Mouse (Mus musculus): Measurements from ENCODE around the gene Opn1mw.
A peak's percentile ranks its signal among the peaks of the same experiment; 100 is the strongest.
"Not testable (repeated sequence)": the region's sequence is repeated elsewhere in the genome, so short reads cannot be mapped to it uniquely, and the experiment has no call there.

Opn1mw gene

DNA sequence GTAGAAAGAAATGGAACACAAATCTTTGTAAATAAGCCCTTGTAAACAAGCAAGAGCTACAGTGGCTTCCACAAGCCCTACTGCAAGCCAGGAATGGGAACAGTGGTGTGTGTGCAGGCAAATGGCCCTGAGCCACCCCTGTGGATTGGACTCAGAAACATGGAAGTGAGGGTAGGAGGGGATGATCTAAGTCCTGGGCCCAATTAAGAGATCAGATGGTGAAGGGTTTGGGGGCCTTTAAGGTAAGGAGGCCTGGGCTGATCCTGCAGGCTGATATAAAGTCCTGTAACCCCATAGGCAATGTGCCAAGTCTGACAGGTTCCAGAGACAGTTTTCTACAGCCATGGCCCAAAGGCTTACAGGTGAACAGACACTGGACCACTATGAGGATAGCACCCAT lies at the start of gene Opn1mw:
TSS of gene Opn1mw (plus strand) at position 301 of the 400 bp plus-strand sequence.
- no peak for DNase-seq (ENCODE audit: low spot score in 2 of 2)

DNA sequence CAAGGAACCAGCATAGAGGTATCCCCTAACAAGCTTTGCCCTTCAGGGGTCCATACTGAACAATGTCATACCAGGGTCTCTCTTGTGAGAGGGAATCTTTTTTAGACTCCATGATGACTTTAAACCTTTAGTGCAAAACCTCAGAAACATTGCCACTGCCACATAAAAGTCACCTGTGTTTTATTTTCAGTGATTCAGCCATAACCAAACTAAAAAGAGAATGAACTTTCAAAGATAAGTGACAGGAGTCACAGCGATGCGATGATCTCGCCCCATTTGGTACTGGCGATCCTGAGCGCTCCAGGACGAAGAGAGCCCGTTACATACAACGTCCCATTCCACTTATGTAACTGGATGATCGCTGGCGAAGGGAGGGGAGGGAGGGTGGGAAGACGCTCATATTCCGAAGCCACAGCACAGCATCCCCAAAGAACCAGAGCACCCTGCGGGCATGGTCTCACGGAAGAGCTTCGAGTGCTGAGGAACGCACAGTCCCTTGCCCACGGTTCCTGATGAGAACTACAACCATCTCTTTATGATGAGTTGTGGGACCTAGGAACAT lies 42.9 kb upstream of the Opn1mw start:
- DNase-seq (ENCODE audit: low spot score in 2 of 2) = peak in 1 of 2 experiments; percentile 1

DNA sequence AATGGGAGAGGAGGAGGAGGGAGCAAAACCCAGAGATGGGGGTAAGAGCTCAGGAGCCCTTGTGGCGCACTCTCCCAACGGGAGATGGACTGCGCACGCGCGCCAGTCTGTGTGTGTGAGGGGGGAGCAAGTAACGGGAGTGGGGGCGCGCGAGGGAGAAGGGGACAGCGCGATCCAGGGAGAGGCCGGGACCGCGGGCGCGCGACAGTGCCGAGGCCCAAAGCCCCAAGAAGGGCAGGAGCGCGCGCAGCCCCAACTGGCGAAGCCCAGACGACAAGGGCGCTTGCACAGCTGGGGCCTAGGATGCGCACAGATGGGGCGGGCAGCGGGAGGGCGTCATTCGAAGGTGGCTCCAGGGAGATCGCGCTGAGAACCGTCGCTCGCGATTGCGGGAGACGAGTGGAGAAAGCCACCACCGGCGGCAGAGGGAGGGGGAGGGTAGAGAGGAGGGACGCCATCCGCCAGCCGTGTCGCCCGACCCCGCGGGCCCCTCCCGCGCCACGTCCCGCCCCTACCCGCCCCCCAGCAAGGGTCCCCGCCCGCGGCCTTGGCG lies 42.2 kb upstream of the Opn1mw start:
- DNase-seq (ENCODE audit: low spot score in 2 of 2) = peak; percentile 75 to 76

DNA sequence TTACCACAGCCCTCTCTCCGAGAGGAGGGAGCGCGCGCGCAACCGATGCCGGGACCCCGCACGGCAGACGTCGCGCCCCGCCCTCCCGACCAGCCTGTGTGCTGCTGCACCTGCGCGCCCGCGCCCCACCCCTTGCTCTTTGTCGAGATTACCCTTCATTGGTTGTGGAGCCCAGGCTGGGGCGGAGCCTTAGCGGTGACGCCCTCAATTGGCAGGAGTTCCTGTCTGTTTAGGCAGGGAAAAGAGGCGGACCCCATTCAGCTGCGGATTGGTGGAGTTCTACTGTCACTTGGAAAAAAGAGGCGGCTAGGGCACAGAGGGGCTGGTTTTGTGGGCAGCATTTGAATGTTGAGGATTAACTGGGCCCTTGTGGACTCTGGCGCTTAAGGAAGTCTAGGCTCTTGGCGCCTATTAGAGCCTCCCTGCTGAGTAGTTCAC lies 41.6 kb upstream of the Opn1mw start:
- peak; percentile 95 to 98 for DNase-seq (ENCODE audit: low spot score in 2 of 2)

DNA sequence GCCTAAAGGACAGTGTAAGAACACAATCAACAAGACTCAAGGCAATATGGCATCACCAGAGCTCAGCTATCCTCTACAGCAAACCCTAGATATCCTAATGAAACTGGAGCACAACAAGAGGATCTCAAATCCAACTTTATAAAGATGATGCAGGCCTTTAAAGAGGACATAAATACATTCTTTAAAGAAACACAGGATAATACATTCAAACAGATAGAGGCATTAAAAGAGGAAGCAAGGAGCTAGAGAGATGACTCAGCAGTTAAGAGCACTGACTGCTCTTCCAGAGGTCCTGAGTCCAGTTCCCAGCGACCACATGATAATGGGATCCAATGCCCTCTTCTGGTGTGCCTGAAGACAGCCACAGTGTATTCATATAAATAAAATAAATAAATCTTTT lies 32.1 kb upstream of the Opn1mw start:
- DNase-seq (ENCODE audit: low spot score in 2 of 2) = no peak

DNA sequence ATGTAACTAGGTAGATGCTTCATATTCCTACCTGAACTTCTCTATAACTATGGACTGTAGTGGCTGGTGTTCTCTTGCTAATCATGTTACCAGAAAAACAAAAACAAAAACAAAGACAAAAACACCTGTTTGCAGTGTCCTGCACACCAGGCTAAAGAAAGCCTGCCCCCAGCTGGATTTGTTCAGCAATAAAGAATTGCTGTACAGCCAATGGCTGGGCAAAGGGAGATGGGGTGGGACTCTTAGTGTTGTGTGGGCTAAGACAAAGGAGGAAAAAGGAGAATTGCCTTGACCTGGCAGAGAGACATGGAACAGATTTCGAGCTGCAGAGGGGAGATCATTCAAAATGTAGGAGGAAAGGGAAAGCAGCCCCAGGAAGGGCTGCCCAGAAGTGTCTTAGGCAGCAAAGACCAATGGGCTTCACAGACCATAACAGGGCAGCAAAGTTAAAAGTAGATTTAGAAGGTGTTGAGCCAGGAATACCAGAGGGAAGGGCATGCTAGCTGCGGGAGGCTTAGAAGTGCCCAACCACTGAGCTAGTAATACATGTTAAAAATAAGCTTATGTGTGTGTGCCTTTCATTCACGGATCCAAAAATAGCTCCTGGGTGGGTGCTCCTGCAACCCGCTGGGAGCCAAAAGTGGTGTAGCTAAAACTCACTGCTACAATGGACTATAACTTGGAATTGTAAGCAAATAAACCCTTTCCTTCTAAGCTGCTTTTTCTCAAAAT lies 23.6 kb upstream of the Opn1mw start:
- peak in 1 of 2 experiments; percentile 33 for DNase-seq (ENCODE audit: low spot score in 2 of 2)

DNA sequence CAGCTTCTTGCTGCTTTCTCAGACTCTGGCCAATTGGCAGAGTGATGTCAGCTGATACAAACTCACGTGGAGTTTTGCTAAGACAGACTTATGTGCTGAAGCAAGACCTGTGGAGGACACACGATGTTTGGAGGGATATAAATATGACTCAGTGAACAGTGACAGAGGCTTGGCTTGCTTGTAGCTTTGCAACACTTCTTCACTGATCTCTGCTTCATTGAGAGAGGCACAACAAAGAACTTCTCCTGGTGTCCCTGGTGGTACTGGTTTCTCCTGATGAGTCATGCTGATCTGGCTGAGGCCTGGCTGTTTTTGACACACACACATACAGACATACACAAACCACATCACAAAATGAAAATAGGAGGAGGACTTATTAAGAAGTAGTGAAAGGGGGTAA lies 21.3 kb upstream of the Opn1mw start:
- no peak for DNase-seq (ENCODE audit: low spot score in 2 of 2)

DNA sequence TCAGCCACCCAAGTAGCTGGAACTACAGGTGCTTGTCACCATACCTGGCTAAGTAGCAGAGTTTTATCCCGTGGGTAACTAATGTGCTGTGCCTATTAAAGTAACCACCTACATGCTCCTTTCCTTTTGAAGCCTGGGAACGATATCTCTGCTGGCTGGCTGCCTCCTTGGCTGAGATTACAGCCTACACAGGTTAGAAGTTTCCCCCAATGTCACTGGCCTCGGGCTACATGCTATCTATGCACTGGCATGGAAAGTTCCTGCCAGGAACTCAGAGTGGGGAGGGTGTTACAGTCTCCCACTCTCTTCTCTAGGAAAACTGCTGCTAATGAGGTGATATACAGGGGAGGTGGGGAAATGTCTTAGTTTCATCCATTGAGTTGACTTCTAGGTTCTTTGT lies 18.5 kb upstream of the Opn1mw start:
- no peak for DNase-seq (ENCODE audit: low spot score in 2 of 2)

DNA sequence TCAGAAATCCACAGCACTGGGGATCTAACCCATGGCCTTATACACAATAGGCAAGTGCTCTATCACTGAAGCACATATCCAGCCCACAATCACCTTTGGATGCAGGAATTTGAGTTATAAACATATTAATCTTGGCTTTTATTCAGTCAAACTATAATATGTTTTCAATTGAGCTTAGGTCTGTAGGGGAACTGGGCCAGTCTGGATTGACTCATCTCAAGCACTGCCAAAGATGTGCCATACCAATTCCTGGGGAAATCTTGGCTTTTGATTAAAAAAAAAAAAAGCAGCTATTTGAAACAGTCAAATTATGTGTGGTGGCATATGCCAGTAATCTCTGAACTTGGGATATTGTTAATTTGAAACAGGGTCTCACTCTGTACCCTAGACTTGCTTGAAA lies 13.2 kb upstream of the Opn1mw start:
- DNase-seq (ENCODE audit: low spot score in 2 of 2) = no peak

DNA sequence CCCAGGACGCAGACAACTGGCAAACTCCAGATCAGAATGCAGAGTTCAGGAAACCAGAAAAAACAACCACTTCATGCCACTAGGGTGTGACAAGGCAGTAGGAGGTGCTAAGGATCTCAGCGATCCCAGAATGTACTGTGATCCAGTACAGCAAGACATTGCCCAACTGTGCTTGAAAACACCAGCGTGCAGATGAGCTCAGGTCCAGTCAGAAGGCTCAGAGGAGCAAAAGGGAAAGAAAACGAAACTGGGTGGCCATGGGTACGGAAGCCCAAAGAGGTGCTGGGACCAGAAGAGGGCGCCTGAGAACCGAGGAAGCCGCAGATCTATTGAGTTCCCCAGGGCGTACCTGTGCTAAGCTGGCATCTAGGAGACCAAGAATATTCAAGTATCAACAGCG lies 11.8 kb upstream of the Opn1mw start:
- peak; percentile 39 to 52 for DNase-seq (ENCODE audit: low spot score in 2 of 2)

DNA sequence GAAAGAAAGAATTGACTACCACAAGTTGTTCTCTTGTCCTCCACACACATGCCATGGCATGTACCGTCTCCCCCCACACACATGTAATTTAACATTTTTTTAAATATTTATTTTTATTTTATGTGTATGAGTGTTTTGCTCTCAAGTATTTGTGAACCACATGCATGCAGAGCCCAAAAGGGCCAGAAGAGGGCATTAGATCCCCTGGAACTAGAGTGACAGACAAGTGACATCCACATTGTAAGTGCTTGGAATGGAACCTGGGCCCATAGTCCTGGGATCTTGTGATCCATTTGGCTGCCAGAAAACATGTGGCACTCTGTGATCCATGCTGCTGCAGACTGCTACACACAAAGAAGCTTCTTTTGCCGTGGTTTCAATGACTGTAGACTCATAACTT lies 2.3 kb upstream of the Opn1mw start:
- no peak for DNase-seq (ENCODE audit: low spot score in 2 of 2)

DNA sequence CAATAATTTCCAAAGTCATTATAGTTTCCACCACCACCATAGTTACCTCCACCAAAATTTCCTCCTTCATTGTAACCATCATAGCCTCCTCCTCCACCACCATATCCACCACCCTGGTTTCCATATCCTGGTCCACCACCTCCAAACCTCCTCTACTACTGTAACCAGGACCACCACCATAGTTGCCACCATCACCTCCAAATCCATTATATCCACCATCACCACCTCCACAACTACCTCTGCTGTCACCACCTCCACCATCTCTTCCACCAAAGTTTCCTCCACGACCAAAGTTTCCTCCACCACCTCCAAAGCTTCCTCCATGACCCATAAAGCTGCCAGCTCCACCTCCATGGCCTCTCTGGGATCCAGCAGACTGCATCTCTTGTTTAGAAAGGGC lies 8.0 kb downstream of the Opn1mw start, which contains the start of gene Mecp2:
TSS of gene Mecp2 (minus strand) at position 101 of the 400 bp plus-strand sequence.
- DNase-seq (ENCODE audit: low spot score in 2 of 2) = not testable (repeated sequence)

DNA sequence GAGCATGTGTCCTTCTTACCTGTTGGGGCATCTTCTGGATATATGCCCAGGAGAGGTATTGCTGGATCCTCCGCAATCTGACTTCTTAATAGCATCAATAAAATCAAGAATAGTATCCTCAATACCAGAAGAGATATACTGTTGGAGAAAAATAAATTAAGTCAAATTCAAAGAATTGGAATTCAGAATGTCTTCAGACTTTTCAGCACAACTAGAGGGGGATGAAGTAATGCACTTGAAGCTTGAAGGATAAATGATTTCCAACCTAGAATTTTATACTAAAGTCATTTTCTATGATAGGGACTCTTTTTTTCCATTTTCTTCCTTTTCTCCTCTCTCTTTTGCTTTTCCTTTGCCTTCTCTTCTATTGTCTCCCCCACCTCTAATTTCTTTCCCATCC lies 40.5 kb downstream of the Opn1mw start, which contains the start of gene Tex28:
TSS of gene Tex28 (minus strand) at position 101 of the 400 bp plus-strand sequence.
- DNase-seq (ENCODE audit: low spot score in 2 of 2) = no peak

DNA sequence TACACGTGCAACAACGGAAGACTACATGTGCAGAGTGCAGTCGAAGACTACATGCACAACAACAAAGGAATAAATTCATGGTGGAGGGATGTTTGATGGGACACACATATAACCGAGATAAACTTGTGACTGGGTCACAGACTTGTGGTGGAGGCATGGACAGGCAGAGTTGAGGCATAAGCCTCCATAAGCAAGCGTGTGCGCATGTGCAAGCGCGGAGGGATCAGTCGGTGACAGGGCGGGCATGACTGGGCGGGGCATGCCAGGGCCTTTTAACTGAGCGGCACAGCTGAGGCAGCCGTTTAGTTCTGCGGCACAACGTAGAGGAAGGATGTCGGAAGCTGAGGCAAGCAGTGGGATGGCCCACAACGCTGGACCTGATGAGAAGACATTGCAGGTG lies 49.7 kb downstream of the Opn1mw start, which contains the start of gene Tktl1:
TSS of gene Tktl1 (plus strand) at position 301 of the 400 bp plus-strand sequence.
- DNase-seq (ENCODE audit: low spot score in 2 of 2) = no peak

Data from frontal cortex, postnatal 36 days (tissue).